Mouse (Mus musculus): ENCODE measurements around the gene Kiss1r.

DNA sequence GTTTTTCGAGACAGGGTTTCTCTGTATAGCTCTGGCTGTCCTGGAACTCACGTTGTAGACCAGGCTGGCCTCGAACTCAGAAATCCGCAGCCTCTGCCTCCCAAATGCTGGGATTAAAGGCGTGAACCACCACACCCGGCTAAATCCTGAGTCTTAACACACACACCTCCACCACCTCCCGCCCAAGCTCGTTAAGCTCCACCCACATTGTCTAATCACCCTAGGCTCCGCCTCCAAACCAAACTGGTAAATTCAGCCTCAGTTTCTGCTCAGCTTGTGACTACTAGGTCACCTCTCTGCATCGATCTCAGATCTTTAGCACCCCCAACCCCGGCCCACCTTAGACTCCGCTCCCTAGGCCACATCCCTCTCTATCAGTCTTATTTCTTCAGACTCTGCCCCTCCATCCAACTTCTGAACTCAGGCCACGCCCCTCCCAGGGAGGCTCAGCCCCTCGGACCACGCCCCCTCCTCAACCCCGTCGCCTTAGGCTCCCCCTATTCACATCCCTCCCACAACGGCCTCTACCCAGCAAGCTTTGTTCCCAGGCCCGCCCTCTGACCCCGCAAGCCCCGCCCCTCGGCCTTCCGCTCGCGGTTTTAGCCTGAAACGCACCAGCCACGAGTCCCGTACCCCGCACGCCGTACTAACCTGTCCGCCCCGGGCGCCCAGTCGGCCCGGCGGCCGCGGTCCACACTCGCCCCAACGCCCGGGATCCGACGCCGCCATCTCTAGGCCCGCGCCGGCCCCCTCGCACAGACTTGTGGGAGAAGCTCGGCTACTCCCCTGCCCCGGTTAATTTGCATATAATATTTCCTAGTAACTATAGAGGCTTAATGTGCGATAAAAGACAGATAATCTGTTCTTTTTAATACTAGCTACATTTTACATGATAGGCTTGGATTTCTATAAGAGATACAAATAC is 8.3 kb upstream of the Kiss1r start, which contains the start of gene Med16:
- TF ChIP-seq POLR2A (IDR thresholded peaks at IDR 0.05; ENCODE audit: insufficient read depth, low read length) (no peak), CTCF (IDR thresholded peaks at IDR 0.05; ENCODE audit: low read depth, low read length) (no peak)
